Mouse (Mus musculus): ENCODE results near the gene Smco3.

Smco3 gene

GRCm38 (mm10) chr6:136835352-136835751, at the start of gene Smco3:
Gene Smco3 (minus strand): TSS chr6:136835452.
- no peak for DNase-seq

GRCm38 (mm10) chr6:136884766-136885165, 49.5 kb upstream of the Smco3 start:
- peak; percentile 46 for DNase-seq

GRCm38 (mm10) chr6:136883961-136884360, 48.7 kb upstream of the Smco3 start:
- no peak for DNase-seq

GRCm38 (mm10) chr6:136883431-136883915, 48.2 kb upstream of the Smco3 start:
- no peak for DNase-seq

- no peak for DNase-seq
Measured at GRCm38 (mm10) chr6:136881678-136882077, 46.4 kb upstream of the Smco3 start.

GRCm38 (mm10) chr6:136875670-136876069, 40.4 kb upstream of the Smco3 start, which contains the start of gene Mgp:
Gene Mgp (minus strand): TSS chr6:136875823.
- no peak for DNase-seq

- no peak for DNase-seq
Measured at GRCm38 (mm10) chr6:136874599-136874998, 39.3 kb upstream of the Smco3 start.

GRCm38 (mm10) chr6:136868921-136869320, 33.7 kb upstream of the Smco3 start:
- no peak for DNase-seq

GRCm38 (mm10) chr6:136866150-136866549, 30.9 kb upstream of the Smco3 start:
- no peak for DNase-seq

GRCm38 (mm10) chr6:136865360-136865759, 30.1 kb upstream of the Smco3 start:
- no peak for DNase-seq

GRCm38 (mm10) chr6:136861020-136861419, 25.8 kb upstream of the Smco3 start:
- peak; percentile 57 for DNase-seq

GRCm38 (mm10) chr6:136858420-136858819, 23.2 kb upstream of the Smco3 start:
- DNase-seq = no peak

- DNase-seq = peak; percentile 48
Measured at GRCm38 (mm10) chr6:136857873-136858260, 22.6 kb upstream of the Smco3 start.

GRCm38 (mm10) chr6:136857186-136857872, 22.1 kb upstream of the Smco3 start, which contains the start of gene Art4:
Gene Art4 (minus strand): TSS chr6:136857733.
- DNase-seq = no peak

GRCm38 (mm10) chr6:136856071-136856636, 20.9 kb upstream of the Smco3 start:
- no peak for DNase-seq

- no peak for DNase-seq
Measured at GRCm38 (mm10) chr6:136855183-136855582, 19.9 kb upstream of the Smco3 start.

- no peak for DNase-seq
Measured at GRCm38 (mm10) chr6:136854361-136854781, 19.1 kb upstream of the Smco3 start.

- DNase-seq = no peak
Measured at GRCm38 (mm10) chr6:136852762-136853161, 17.5 kb upstream of the Smco3 start.

GRCm38 (mm10) chr6:136852348-136852747, 17.1 kb upstream of the Smco3 start:
- DNase-seq = peak; percentile 55

GRCm38 (mm10) chr6:136850267-136850666, 15.0 kb upstream of the Smco3 start:
- no peak for DNase-seq

GRCm38 (mm10) chr6:136848971-136849370, 13.7 kb upstream of the Smco3 start:
- DNase-seq = no peak

GRCm38 (mm10) chr6:136848399-136848798, 13.1 kb upstream of the Smco3 start:
- DNase-seq = no peak

GRCm38 (mm10) chr6:136847790-136848189, 12.5 kb upstream of the Smco3 start:
- peak; percentile 71 for DNase-seq

- DNase-seq = no peak
Measured at GRCm38 (mm10) chr6:136847267-136847666, 12.0 kb upstream of the Smco3 start.
